Mouse (Mus musculus): ENCODE data around the gene Melk. TPM values are rescaled to one million over a fixed set of nuclear protein-coding genes. Genes with fewer than 3 reads are reported as not detected.

Melk gene
- polyA plus RNA-seq, 2 experiments from 2014 or later = 10.4 to 14.9 TPM

DNA sequence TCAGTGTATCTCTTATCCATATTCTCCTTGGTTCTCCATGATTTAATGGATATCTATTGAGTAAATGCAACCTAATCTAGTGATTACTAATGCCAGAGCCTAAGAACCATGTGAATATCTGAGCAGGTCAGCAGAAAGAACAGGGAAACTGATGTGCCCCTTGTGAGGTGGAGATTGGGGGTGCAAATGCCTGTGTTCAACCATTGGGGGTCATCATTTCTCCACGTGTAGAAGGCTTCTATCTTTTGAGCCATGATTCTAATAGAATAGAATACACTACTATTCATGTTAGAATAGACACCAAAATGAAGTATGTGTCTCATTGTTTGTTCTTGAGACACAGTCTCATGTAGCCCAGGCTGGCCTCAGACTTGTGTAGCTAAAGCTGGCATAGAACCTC is 27.3 kb downstream of the Melk start:
- no peak for ATAC-seq

DNA sequence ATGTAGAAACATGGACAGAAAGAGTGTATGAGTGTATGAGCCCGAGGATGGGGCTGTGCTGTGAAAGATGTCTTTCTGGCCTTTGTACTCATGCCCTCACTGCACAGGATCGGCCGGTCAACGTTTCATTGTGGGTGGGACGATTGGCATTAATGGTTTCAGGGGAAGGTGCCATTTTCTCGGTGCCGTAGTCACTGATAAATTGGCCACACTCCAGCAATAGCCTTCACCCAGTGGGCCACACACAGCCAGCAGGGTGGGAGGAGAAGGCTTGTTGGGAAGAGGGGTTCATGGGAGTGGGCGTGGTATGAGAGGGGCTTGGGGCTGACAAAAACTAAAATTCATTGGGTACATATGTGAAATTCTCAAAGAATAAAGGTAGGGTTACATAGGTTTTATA is 34.3 kb downstream of the Melk start:
- ATAC-seq = no peak

DNA sequence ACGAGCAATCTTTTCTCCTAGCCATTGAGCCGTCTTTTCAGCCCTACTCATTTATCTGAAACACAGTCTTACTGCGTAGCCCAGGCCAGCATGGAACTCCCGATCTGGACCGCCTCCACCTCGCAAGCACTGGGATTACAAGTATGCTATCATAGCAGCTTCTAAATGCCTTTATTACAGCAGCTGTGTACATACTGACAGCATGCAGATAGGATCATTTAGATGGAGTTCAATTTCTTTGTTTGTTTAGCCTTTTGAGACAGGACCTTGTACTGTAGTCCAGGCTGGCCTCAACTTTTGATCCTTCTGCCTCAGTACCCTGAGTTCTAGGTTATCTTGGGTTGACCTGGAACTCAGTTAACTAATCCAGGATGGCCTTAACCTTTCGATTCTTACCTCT is 61.0 kb downstream of the Melk start:
- ATAC-seq = no peak

DNA sequence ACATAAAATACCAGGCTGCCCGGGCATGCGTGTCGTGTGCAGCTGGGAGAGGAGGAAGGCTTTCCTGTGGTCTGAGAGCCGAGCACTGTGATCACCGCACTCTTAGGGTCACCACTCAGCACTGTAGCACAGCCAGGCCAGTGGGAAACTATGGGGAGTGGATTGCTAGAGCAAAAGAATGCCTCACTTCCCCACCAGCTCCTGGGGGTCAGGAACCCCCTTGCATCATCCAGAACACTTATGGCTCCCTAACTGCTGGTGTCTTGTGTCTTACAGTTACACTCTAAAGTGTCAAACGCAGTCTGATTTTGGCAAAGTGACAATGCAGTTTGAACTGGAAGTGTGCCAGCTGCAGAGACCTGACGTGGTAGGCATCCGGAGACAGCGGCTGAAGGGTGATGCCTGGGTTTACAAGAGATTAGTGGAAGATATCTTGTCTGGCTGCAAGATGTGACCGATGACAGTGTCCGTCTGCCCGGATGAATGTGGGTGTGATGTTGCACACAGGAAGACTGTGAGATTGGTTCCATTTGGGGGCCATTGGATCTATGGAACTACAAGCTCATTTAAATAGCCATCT is 62.8 kb downstream of the Melk start:
- ATAC-seq = no peak

DNA sequence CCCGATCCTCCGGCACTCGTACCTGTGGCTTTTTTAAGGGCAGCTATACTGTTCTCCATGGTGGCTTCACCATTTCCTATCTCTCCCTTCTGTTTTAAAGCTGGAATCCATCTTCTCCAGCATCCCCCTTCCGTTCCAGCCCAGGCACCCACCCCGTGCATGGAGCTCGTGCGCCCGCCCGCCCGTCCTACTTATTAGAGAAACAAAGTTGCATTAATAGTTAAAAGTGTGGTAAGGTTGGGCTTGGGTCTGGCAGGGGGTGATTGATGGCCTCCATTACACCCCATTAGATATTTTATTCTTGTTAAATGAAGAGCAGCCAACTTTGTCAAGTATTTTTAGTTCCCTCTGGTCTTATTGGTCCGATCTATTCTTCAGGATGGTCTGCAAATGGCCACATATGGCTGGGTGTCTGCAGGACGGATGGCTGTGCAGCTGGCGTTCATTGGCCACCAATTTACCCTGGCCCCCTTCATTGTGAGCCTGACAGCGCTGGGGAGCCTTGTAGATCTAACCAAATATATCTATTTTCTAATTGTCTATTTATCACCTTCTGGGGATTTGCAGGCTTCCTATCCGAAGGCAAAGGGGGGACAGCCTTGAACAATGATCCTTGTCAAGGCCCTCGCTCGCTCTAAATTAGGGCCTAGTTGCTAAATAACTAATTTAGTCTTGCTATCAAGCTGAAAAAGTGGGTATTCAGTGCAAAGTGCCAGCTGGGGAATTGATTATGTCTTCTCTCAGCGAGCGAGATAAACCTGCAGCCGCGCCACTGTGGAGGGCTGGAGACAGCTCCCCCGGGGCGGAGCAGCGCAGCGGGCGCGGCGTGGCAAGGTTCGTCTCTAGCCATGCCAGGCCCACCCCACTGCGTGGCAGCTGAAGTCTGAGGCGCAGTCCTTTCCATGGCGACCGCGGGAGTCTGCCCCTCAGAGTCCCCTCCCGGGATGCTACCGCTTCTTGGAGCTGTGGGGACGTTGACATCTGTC is 91.8 kb downstream of the Melk start:
- no peak for ATAC-seq

DNA sequence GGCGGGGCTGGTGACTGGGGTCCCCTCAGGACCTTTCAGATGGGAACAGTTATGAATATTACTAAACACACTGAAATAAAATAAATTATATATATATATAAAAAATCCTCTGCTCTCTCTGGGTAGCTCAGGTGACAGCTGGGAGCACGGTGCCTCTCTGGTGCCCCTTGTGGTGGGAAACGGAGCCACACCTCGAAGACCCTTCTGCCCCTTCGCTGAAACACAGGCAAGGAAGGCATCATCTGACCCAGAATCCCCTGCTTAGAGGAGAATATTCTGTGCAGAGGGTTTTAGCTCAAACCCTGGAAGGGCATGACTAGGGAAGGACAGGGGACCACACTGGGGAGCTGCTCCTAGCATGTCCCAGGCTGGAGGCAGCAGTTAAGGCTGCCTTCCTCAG is 101.9 kb downstream of the Melk start:
- ATAC-seq = no peak

DNA sequence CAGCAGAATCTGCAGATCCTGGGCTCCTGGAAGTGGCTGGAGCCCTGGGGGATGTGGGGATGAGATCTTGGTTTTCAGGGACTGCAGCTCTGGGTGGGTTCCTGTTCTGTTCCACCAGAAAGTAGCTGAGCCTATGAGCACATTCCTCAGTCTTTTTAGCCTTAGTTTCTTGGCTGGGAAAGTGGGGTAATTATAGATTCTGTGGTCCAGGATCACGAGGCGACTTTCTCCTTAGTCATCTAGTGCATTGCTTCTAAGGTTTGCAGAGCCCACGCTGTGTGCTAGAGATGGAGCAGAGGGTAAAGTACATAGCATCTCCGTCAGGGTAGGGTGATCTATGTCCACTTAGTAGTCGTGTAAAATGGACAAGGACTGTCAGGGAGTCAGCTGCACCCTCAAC is 103.8 kb downstream of the Melk start:
- ATAC-seq = no peak

Other genes starting within 250 kb of the Melk start
- 10 to 100 TPM; 14.1 to 17.9 TPM for gene Gne, start 216.7 kb upstream of the Melk start, polyA plus RNA-seq (2017; shearing (Covaris generic))
- 10 to 100 TPM; 21.0 to 29.2 TPM for gene Rnf38, start 67.1 kb upstream of the Melk start, polyA plus RNA-seq (2017; shearing (Covaris generic))

Data from activated CD4-positive, CD25-positive, alpha-beta regulatory T cell, adult 4 months (primary cell).